ENCODE assay signal across 10 mouse cellular contexts in genomic region chr5:113119861-113120465, GRCm38 (mm10). TPM values are rescaled to one million over a fixed set of nuclear protein-coding genes. Genes with fewer than 3 reads are reported as not detected.
DNase-seq lines count a peak whose midpoint lies in the region; ATAC-seq and TF ChIP-seq lines count a peak whose summit lies in the region.
"Had no signal": no experiment of that assay in that cellular context is flagged by ENCODE, and none has a peak within 500 bp of the region (broad histone marks: within the 10 kb centered on the region; RNA-seq: fewer than 3 reads in every experiment).

No protein-coding gene starts in this region.

- H3K36me3 ChIP-seq in forebrain, embryonic 11.5 days (ENCODE audit: control insufficient read depth, insufficient read depth, low read length), result no peaks in the 10 kb centered on the region
- H3K36me3 ChIP-seq in thymus, adult 2 months (ENCODE audit: control insufficient read depth, insufficient read depth, low read length), result no peaks in the 10 kb centered on the region

- H3K27me3 ChIP-seq in forebrain, embryonic 11.5 days (ENCODE audit: control insufficient read depth, insufficient read depth, low read length), result no peaks in the 10 kb centered on the region
- H3K27me3 ChIP-seq in thymus, adult 2 months (ENCODE audit: control insufficient read depth, insufficient read depth, low read length), result no peaks in the 10 kb centered on the region

- ATAC-seq in forebrain, embryonic 11.5 days (replicated peaks; ENCODE audit: low FRiP score), result no peak

- no peak overlapping the region for H3K4me3 ChIP-seq in forebrain, embryonic 11.5 days (ENCODE audit: low read depth, low read length)
- no peak overlapping the region for H3K4me3 ChIP-seq in olfactory bulb, adult 2 months (ENCODE audit: insufficient read depth, low read depth, low read length)
- no peak overlapping the region for H3K4me3 ChIP-seq in thymus, adult 2 months (ENCODE audit: control insufficient read depth, insufficient read depth, low read length)

- H3K27ac ChIP-seq in forebrain, embryonic 11.5 days (ENCODE audit: low read depth, low read length), result no peak overlapping the region
- H3K27ac ChIP-seq in olfactory bulb, adult 2 months (ENCODE audit: insufficient read depth, low read depth, low read length), result peak overlapping the region; percentile 12; the same call in 1 of the 2 replicates
- H3K27ac ChIP-seq in thymus, adult 2 months (ENCODE audit: control insufficient read depth, insufficient read depth, low read length), result no peak overlapping the region

- intact Hi-C loops in left cerebral cortex, postnatal 4 days (cut with DNase I), result no loop called here
- intact Hi-C loops in left cerebral cortex, postnatal 14 days (cut with DNase I), result no loop called here

- WGBS in forebrain, embryonic 11.5 days, result 40% methylated on average over 13 of the region's 13 CpGs
- 25% methylated on average over 13 of the region's 13 CpGs for WGBS in olfactory bulb, adult 2 months
- 14% methylated on average over 13 of the region's 13 CpGs for WGBS in thymus, adult 2 months

- TF ChIP-seq CTCF in olfactory bulb, adult 2 months (IDR thresholded peaks at IDR 0.05; ENCODE audit: insufficient read depth, low read depth, low read length), result no peak
- no peak for TF ChIP-seq CTCF in thymus, adult 2 months (IDR thresholded peaks at IDR 0.05; ENCODE audit: borderline replicate concordance, control insufficient read depth, extremely low read depth, insufficient read depth, low read length, poor library complexity)

- H3K4me1 ChIP-seq in forebrain, embryonic 11.5 days (replicated peaks; ENCODE audit: control insufficient read depth, insufficient read depth, low read length), result 0 out of 2 replicates have a peak, but pooled peaks cover 5% of the 10 kb centered on the region
- peaks cover 70% of the 10 kb centered on the region for H3K4me1 ChIP-seq in olfactory bulb, adult 2 months (ENCODE audit: control insufficient read depth, insufficient read depth, low read length)
- H3K4me1 ChIP-seq in thymus, adult 2 months (replicated peaks; ENCODE audit: control insufficient read depth, insufficient read depth, low read length), result peaks cover 18% of the 10 kb centered on the region

- H3K4me2 ChIP-seq in forebrain, embryonic 11.5 days (ENCODE audit: low read depth, low read length, severe bottlenecking), result no peak overlapping the region

- H3K9me3 ChIP-seq in forebrain, embryonic 11.5 days (ENCODE audit: control insufficient read depth, low read length), result no peaks in the 10 kb centered on the region

- H3K9ac ChIP-seq in forebrain, embryonic 11.5 days (ENCODE audit: low read length), result peak overlapping the region; percentile 32; the same call in 1 of the 2 replicates

- TF ChIP-seq POLR2A in olfactory bulb, adult 2 months (IDR thresholded peaks at IDR 0.05; ENCODE audit: insufficient read depth, low read depth, low read length), result no peak
- no peak for TF ChIP-seq POLR2A in thymus, adult 2 months (IDR thresholded peaks at IDR 0.05; ENCODE audit: control insufficient read depth, extremely low read depth, insufficient read depth, low read length, poor library complexity)

- peak; percentile 53 for DNase-seq in left cerebral cortex, adult 11 months (ENCODE audit: low spot score)
- DNase-seq in left cerebral cortex, postnatal 4 days, result no peak
- DNase-seq in forebrain, embryonic 11.5 days (ENCODE audit: low spot score), result no peak
- DNase-seq in left cerebral cortex, postnatal 14 days (ENCODE audit: low spot score in 2 of 2), result peak; percentile 71 to 83
- no peak for DNase-seq in kidney, postnatal 10 days
- no peak for DNase-seq in thymus, adult 2 months
- DNase-seq in kidney, adult 11 months, result no peak

RNA-seq across cellular contexts. Expression of gene Crybb3, which starts 38.6 kb away (rescaled TPM):
- total RNA-seq in left cerebral cortex, postnatal 4 days (2021), result 1 to 10 TPM; 3.9 to 4.2 TPM
- polyA plus RNA-seq in forebrain, embryonic 11.5 days (2014; fragmentation: Nextera tagmentation; extraction: Ambion mirVana), result 0.76 TPM in 2 replicates
- 1 to 10 TPM; 3.4 to 4.2 TPM for total RNA-seq in left cerebral cortex, postnatal 14 days (2021)
- polyA plus RNA-seq in olfactory bulb, adult 2 months (2012; ENCODE audit: insufficient read depth, insufficient read length, low replicate concordance, missing spikeins), result not detected in 2 replicates
- 2.3 and 4.8 TPM in 2 replicates for polyA plus RNA-seq in thymus, adult 2 months (2012; rRNA removed)
- total RNA-seq: neutrophil, adult 5-6 weeks had no signal

RNA-seq across cellular contexts. Expression of gene Crybb2, which starts 50.0 kb away (rescaled TPM):
- not detected for total RNA-seq in left cerebral cortex, postnatal 4 days (2021)
- polyA plus RNA-seq in forebrain, embryonic 11.5 days (2014; fragmentation: Nextera tagmentation; extraction: Ambion mirVana), result not detected in 2 replicates
- total RNA-seq in left cerebral cortex, postnatal 14 days (2021), result not detected
- polyA plus RNA-seq in olfactory bulb, adult 2 months (2012; ENCODE audit: insufficient read depth, insufficient read length, low replicate concordance, missing spikeins), result not detected in 2 replicates
- 0.20 TPM in 1 of 2 replicates, not detected in the other for polyA plus RNA-seq in thymus, adult 2 months (2012; rRNA removed)
- total RNA-seq: neutrophil, adult 5-6 weeks had no signal
- polyA plus RNA-seq: embryonic facial prominence, embryonic 11.5 days had no signal

Comparison
In these comparisons a context has a peak if more than half of its experiments do, and no peak if none do; other contexts are left out.
1. DNase-seq: peak in left cerebral cortex, adult 11 months (single experiment) and left cerebral cortex, postnatal 14 days (2 of 2); none in left cerebral cortex, postnatal 4 days (single experiment), forebrain, embryonic 11.5 days (single experiment), kidney, postnatal 10 days (single experiment), thymus, adult 2 months (single experiment) and kidney, adult 11 months (single experiment).